Mouse (Mus musculus) myocyte (in vitro differentiated cells): ENCODE data around the gene Maco1. TPM values are rescaled to one million over a fixed set of nuclear protein-coding genes. Genes with fewer than 3 reads are reported as not detected.
"Not testable (repeated sequence)": the region's sequence is repeated elsewhere in the genome, so short reads cannot be mapped to it uniquely, and the experiment has no call there.

Source experiments
- H3K27me3 ChIP-seq: one replicate; pipeline ENCODE4 v1.6.1; 2011; ENCODE audit not compliant: control insufficient read depth, insufficient read depth, insufficient read length
- H3K36me3 ChIP-seq: one replicate; pipeline ENCODE4 v1.6.1; 2011; ENCODE audit not compliant: control insufficient read depth, insufficient read depth
- H3K4me2 ChIP-seq: one replicate; pipeline ENCODE4 v1.6.1; 2011; ENCODE audit warnings: low read depth, control low read depth
- H3K4me3 ChIP-seq: one replicate; pipeline ENCODE4 v1.5.1; 2011; ENCODE audit warnings: mild to moderate bottlenecking, control low read depth, moderate library complexity
- H3K79me2 ChIP-seq: one replicate; pipeline ENCODE4 v1.6.1; 2011; ENCODE audit not compliant: control insufficient read depth, insufficient read depth
- H3ac ChIP-seq: one replicate; pipeline ENCODE4 v1.6.1; 2011; ENCODE audit not compliant: control insufficient read depth, insufficient read length
- CEBPB ChIP-seq: IDR thresholded peaks from 2 replicates; pipeline ENCODE4 v1.6.1; 2011; ENCODE audit warnings: mild to moderate bottlenecking, moderate library complexity; ENCODE audit not compliant: poor library complexity, insufficient read depth, severe bottlenecking
- E2F4 ChIP-seq: IDR thresholded peaks from one replicate; pipeline ENCODE4 v1.6.1; 2011; ENCODE audit warnings: mild to moderate bottlenecking, control low read depth, moderate library complexity; ENCODE audit not compliant: insufficient read depth
- MAX ChIP-seq: IDR thresholded peaks from one replicate; pipeline ENCODE4 v1.6.1; 2011; ENCODE audit warnings: low read depth, mild to moderate bottlenecking, control low read depth
- MYOD1 ChIP-seq, 3 experiments: IDR thresholded peaks; one replicate each; pipeline ENCODE4 v1.6.1; 2011; ENCODE audit warnings: control low read depth in 2 of 3, low read depth in 2 of 3, mild to moderate bottlenecking in 2 of 3, moderate library complexity in 1 of 3; ENCODE audit not compliant: insufficient read length in 2 of 3, control insufficient read depth in 1 of 3
- MYOG ChIP-seq, 3 experiments: IDR thresholded peaks; one replicate each; pipeline ENCODE4 v1.6.1; 2011; ENCODE audit warnings: control low read depth in 2 of 3, low read depth in 2 of 3, mild to moderate bottlenecking in 2 of 3; ENCODE audit not compliant: insufficient read length in 2 of 3, control insufficient read depth in 1 of 3, insufficient read depth in 1 of 3
- POLR2A ChIP-seq: IDR thresholded peaks from one replicate; pipeline ENCODE4 v1.6.1; 2011; ENCODE audit warnings: low read depth, mild to moderate bottlenecking, control low read depth, moderate library complexity; ENCODE audit not compliant: insufficient read length
- POLR2AphosphoS2 ChIP-seq: IDR thresholded peaks from one replicate; pipeline ENCODE4 v1.6.1; 2011; ENCODE audit warnings: low read depth, control low read depth; ENCODE audit not compliant: insufficient read length
- REST ChIP-seq: IDR thresholded peaks from one replicate; pipeline ENCODE4 v1.6.1; 2011; ENCODE audit warnings: mild to moderate bottlenecking, control low read depth, moderate library complexity; ENCODE audit not compliant: insufficient read depth, insufficient read length
- SRF ChIP-seq: IDR thresholded peaks from one replicate; pipeline ENCODE4 v1.6.1; 2011; ENCODE audit warnings: low read depth; ENCODE audit not compliant: control insufficient read depth, insufficient read length
- TCF12 ChIP-seq: IDR thresholded peaks from one replicate; pipeline ENCODE4 v1.6.1; 2011; ENCODE audit warnings: mild to moderate bottlenecking, control low read depth; ENCODE audit not compliant: poor library complexity, insufficient read depth, severe bottlenecking
- TCF3 ChIP-seq: IDR thresholded peaks from one replicate; pipeline ENCODE4 v1.6.1; 2011; ENCODE audit warnings: low read depth, control low read depth; ENCODE audit not compliant: insufficient read length
- USF1 ChIP-seq: IDR thresholded peaks from one replicate; pipeline ENCODE4 v1.6.1; 2011; ENCODE audit warnings: low read depth, mild to moderate bottlenecking, control low read depth, moderate library complexity
- polyA plus RNA-seq: library from polyadenylated mRNA; unstranded; fragments of >200 nt; fragmentation: generic; extraction: Trizol; gene quantifications from one replicate; pipeline ENCODE4 v1.2.1, GENCODE M21; 2012; ENCODE audit warnings: missing spikeins

Gene Maco1
- polyA plus RNA-seq, 1 experiment: 19.6 TPM

GRCm38 (mm10) chr4:134838221-134838620 lies 14.9 kb downstream of the Maco1 start:
- peaks cover 49% of the 10 kb centered on the region for H3K79me2 ChIP-seq

DNA sequence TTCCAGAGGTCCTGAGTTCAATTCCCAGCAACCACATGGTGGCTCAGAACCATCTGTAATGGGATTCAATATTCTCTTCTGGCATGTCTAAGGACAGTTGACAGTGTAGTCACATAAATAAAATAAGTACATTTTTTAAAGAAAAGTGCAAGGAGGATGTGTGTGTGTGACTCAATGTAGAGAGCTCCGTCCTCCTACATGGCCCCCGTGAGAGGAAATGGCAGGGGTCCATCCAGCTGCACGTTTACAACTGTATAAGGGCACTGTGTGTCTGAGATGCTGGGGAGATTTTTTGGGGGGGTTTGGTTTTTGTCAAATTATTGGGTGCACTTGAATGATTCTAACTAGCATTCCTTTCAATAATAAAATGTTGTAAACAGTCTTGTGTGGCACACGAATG lies 17.7 kb downstream of the Maco1 start:
- TF ChIP-seq TCF12: no peak
- TF ChIP-seq E2F4: no peak
- TF ChIP-seq MYOG (IDR thresholded peaks at IDR 0.05; ENCODE audit: control insufficient read depth in 1 of 3, insufficient read depth in 1 of 3, insufficient read length in 2 of 3, low read depth in 2 of 3): no peak
- TF ChIP-seq POLR2A: no peak
- TF ChIP-seq MYOD1 (IDR thresholded peaks at IDR 0.05; ENCODE audit: control insufficient read depth in 1 of 3, insufficient read length in 2 of 3, low read depth in 2 of 3): no peak
- TF ChIP-seq CEBPB: no peak
- no peak for TF ChIP-seq MAX
- TF ChIP-seq TCF3: no peak
- no peak for TF ChIP-seq SRF
- TF ChIP-seq POLR2AphosphoS2: no peak
- TF ChIP-seq REST: no peak
- TF ChIP-seq USF1: no peak
- Histone ChIP-seq H3K79me2 (peaks cover 28% of the 10 kb centered on the region), H3K4me3 (no peak overlapping the region), H3ac (no peak overlapping the region), H3K36me3 (peaks cover 11% of the 10 kb centered on the region), H3K4me2 (no peak overlapping the region), H3K27me3 (no peaks in the 10 kb centered on the region)

More at GRCm38 (mm10) chr4:134838221-134838620, 14.9 kb downstream of the Maco1 start:
- Histone ChIP-seq H3ac (no peak overlapping the region), H3K4me2 (no peak overlapping the region), H3K4me3 (no peak overlapping the region), H3K36me3 (peaks cover 4% of the 10 kb centered on the region), H3K27me3 (no peaks in the 10 kb centered on the region)
- TF ChIP-seq REST: no peak
- no peak for TF ChIP-seq POLR2A
- TF ChIP-seq CEBPB: no peak
- TF ChIP-seq USF1: no peak
- no peak for TF ChIP-seq MYOD1 (IDR thresholded peaks at IDR 0.05; ENCODE audit: control insufficient read depth in 1 of 3, insufficient read length in 2 of 3, low read depth in 2 of 3)
- no peak for TF ChIP-seq TCF3
- no peak for TF ChIP-seq TCF12
- TF ChIP-seq SRF: no peak
- no peak for TF ChIP-seq E2F4
- TF ChIP-seq POLR2AphosphoS2: no peak
- no peak for TF ChIP-seq MYOG (IDR thresholded peaks at IDR 0.05; ENCODE audit: control insufficient read depth in 1 of 3, insufficient read depth in 1 of 3, insufficient read length in 2 of 3, low read depth in 2 of 3)
- no peak for TF ChIP-seq MAX

- H3K27me3 ChIP-seq: no peaks in the 10 kb centered on the region
- no peak overlapping the region for H3ac ChIP-seq
- H3K4me3 ChIP-seq: no peak overlapping the region
- H3K79me2 ChIP-seq: peaks cover 10% of the 10 kb centered on the region
- H3K36me3 ChIP-seq: peaks cover 16% of the 10 kb centered on the region
- TF ChIP-seq REST: no peak
- TF ChIP-seq MYOG (IDR thresholded peaks at IDR 0.05; ENCODE audit: control insufficient read depth in 1 of 3, insufficient read depth in 1 of 3, insufficient read length in 2 of 3, low read depth in 2 of 3): peak in 1 of 3 experiments; percentile 74
- TF ChIP-seq MYOD1 (IDR thresholded peaks at IDR 0.05; ENCODE audit: control insufficient read depth in 1 of 3, insufficient read length in 2 of 3, low read depth in 2 of 3): peak; percentile 30 to 63 (median 41)
- H3K4me2 ChIP-seq: no peak overlapping the region
These were observed 21.2 kb downstream of the Maco1 start for GRCm38 (mm10) chr4:134831934-134832333.

GRCm38 (mm10) chr4:134827806-134828205 lies 25.3 kb downstream of the Maco1 start:
- no peak overlapping the region for H3K4me3 ChIP-seq
- no peaks in the 10 kb centered on the region for H3K79me2 ChIP-seq
- no peak overlapping the region for H3ac ChIP-seq
- H3K4me2 ChIP-seq: no peak overlapping the region
- H3K36me3 ChIP-seq: peaks cover 19% of the 10 kb centered on the region
- no peak for TF ChIP-seq POLR2A
- no peak for TF ChIP-seq MAX
- no peak for TF ChIP-seq POLR2AphosphoS2
- TF ChIP-seq TCF12: no peak
- TF ChIP-seq REST: no peak
- TF ChIP-seq MYOD1 (IDR thresholded peaks at IDR 0.05; ENCODE audit: control insufficient read depth in 1 of 3, insufficient read length in 2 of 3, low read depth in 2 of 3): no peak
- no peaks in the 10 kb centered on the region for H3K27me3 ChIP-seq

GRCm38 (mm10) chr4:134826348-134826747 lies 26.8 kb downstream of the Maco1 start:
- Histone ChIP-seq H3K4me3 (no peak overlapping the region), H3ac (no peak overlapping the region), H3K27me3 (no peaks in the 10 kb centered on the region), H3K36me3 (peaks cover 15% of the 10 kb centered on the region), H3K79me2 (no peaks in the 10 kb centered on the region), H3K4me2 (no peak overlapping the region)
- TF ChIP-seq POLR2A (no peak), CEBPB (no peak)

- H3K4me3 ChIP-seq, H3K4me2 ChIP-seq, H3K79me2 ChIP-seq, H3K27me3 ChIP-seq, H3ac ChIP-seq: not testable (repeated sequence)
- H3K36me3 ChIP-seq: peaks cover 15% of the 10 kb centered on the region
These were observed 27.3 kb downstream of the Maco1 start for GRCm38 (mm10) chr4:134825864-134826263.
